Comparison of ENCODE assay signal across 8 mouse cellular contexts in the genomic region with DNA sequence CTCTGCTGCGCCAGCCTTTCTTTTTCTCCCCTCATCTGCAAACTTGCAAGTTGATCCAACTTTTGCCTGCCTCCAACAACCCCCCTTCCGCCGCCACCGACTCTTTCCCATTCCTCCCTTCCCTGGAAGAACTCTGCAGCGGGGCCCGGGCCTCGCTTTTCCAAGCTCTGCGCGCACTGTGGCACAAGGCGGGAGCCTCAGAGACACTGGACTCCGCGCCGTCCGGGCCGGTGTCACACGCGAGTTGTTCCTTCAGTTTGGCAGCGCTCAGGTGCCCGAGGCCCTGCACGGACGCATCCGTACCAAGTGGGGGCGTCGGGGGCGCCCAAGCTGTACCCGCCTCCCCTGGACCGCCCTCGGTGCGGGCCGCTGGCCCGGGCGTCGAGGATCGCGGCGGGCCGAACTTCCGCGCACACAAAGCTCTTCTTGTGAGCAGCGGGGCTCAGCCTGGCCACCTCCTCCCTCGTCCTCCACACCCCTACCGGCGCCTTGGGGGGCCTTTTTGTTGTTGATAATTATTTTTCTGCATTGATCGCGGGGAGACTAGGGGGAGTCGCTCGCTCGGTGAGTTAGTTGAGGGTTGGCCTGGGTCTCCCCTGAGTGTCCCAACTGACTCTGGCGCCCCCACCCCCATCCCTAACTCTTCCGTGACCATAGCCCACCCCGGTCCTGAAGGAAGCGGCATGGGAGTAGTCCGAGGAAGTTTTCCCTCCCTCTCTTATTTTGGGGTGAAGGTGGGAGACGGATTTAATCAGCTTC. TPM values are rescaled to one million over a fixed set of nuclear protein-coding genes. Genes with fewer than 3 reads are reported as not detected.
DNase-seq lines count a peak whose midpoint lies in the region; ATAC-seq and TF ChIP-seq lines count a peak whose summit lies in the region.

No protein-coding gene starts in this region.

- peak overlapping the region; percentile 78 for H3K4me2 ChIP-seq in forebrain, postnatal 0 days (ENCODE audit: low read depth)
- peak overlapping the region; percentile 70 for H3K4me2 ChIP-seq in kidney, postnatal 0 days (ENCODE audit: low read length)

- H3K36me3 ChIP-seq in forebrain, postnatal 0 days (ENCODE audit: insufficient read depth): peaks cover 8% of the 10 kb centered on the region
- H3K36me3 ChIP-seq in kidney, postnatal 0 days (ENCODE audit: insufficient read depth, low read length): peaks cover 16% of the 10 kb centered on the region; the same call in 1 of the 2 replicates

- intact Hi-C loops in left cerebral cortex, adult 2 months (cut with DNase I): no loop called here
- intact Hi-C loops in left cerebral cortex, postnatal 36 days (cut with DNase I): loop anchor here (2.0 kb wide), 1 partner anchor 17 kb away; no protein-coding TSS in a partner anchor

- 5% methylated on average over 54 of the region's 54 CpGs for WGBS in forebrain, postnatal 0 days
- WGBS in kidney, postnatal 0 days: 1% methylated on average over 53 of the region's 54 CpGs

- H3K9me3 ChIP-seq in forebrain, postnatal 0 days (ENCODE audit: low read length): no peaks in the 10 kb centered on the region
- no peaks in the 10 kb centered on the region for H3K9me3 ChIP-seq in kidney, postnatal 0 days (replicated peaks; ENCODE audit: low read length)

- no peak for DNase-seq in left cerebral cortex, adult 2 months (ENCODE audit: extremely low spot score in 1 of 2, low spot score in 2 of 2)
- DNase-seq in left cerebral cortex, postnatal 36 days (ENCODE audit: low spot score in 2 of 2): no peak
- DNase-seq in adrenal gland, postnatal 25 days: peak; percentile 64
- no peak for DNase-seq in forebrain, postnatal 0 days
- no peak for DNase-seq in kidney, postnatal 0 days (ENCODE audit: low spot score)
- DNase-seq in testis, postnatal 10 days (ENCODE audit: low spot score): peak; percentile 75
- DNase-seq in layer of hippocampus, adult 11-12 months (ENCODE audit: low spot score): no peak

- peak overlapping the region; percentile 61 for H3K9ac ChIP-seq in forebrain, postnatal 0 days
- H3K9ac ChIP-seq in kidney, postnatal 0 days (ENCODE audit: low read depth, low read length): peak overlapping the region; percentile 98

- H3K27me3 ChIP-seq in forebrain, postnatal 0 days (ENCODE audit: insufficient read depth, low read length): no peaks in the 10 kb centered on the region
- no peaks in the 10 kb centered on the region for H3K27me3 ChIP-seq in kidney, postnatal 0 days (ENCODE audit: insufficient read depth, low read length)

- ATAC-seq in forebrain, postnatal 0 days: peak; percentile 17; the same call in 1 of the 2 replicates
- ATAC-seq in kidney, postnatal 0 days (replicated peaks; ENCODE audit: low FRiP score, low read depth): peak; percentile 52
- ATAC-seq in megakaryocyte progenitor cell, adult 5-6 weeks (replicated peaks; ENCODE audit: poor library complexity): peak; percentile 36

- no peaks in the 10 kb centered on the region for H3K4me1 ChIP-seq in forebrain, postnatal 0 days (ENCODE audit: insufficient read depth)
- H3K4me1 ChIP-seq in kidney, postnatal 0 days (replicated peaks; ENCODE audit: insufficient read depth, low read length): peaks cover 27% of the 10 kb centered on the region

- no peak for TF ChIP-seq CTCF in left cerebral cortex, adult 2 months (IDR thresholded peaks at IDR 0.05)
- 0 out of 2 replicates have a peak, but pooled peaks have one; percentile 22 for TF ChIP-seq CTCF in forebrain, postnatal 0 days (IDR thresholded peaks at IDR 0.05; ENCODE audit: low read depth)
- no peak for TF ChIP-seq CTCF in kidney, postnatal 0 days (IDR thresholded peaks at IDR 0.05; ENCODE audit: low read depth)

- H3K27ac ChIP-seq in left cerebral cortex, adult 2 months: peak overlapping the region; percentile 59
- H3K27ac ChIP-seq in forebrain, postnatal 0 days (ENCODE audit: low read depth, low read length): peak overlapping the region; percentile 85
- H3K27ac ChIP-seq in kidney, postnatal 0 days: peak overlapping the region; percentile 97

- H3K4me3 ChIP-seq in left cerebral cortex, adult 2 months: peak overlapping the region; percentile 47
- H3K4me3 ChIP-seq in forebrain, postnatal 0 days (ENCODE audit: low read depth, low read length): peak overlapping the region; percentile 58
- H3K4me3 ChIP-seq in kidney, postnatal 0 days (replicated peaks; ENCODE audit: low read depth, low read length): peak overlapping the region; percentile 89

RNA-seq across cellular contexts. Expression of gene Mmp14, which starts 0.8 kb away (rescaled TPM):
- 10 to 100 TPM; 10.3 to 13.8 TPM for total RNA-seq in left cerebral cortex, adult 2 months (2021)
- 10 to 100 TPM in 1 of 2 experiments, 1 to 10 TPM in 1; 7.2 to 10.8 TPM for total RNA-seq in left cerebral cortex, postnatal 36 days (2021)
- 56.4 and 68.5 TPM in 2 replicates for total RNA-seq in adrenal gland, postnatal 25 days (2021)
- 29.0 and 40.7 TPM in 2 replicates for total RNA-seq in forebrain, postnatal 0 days (2014; rRNA removed)
- 32.5 and 39.1 TPM in 2 replicates for polyA plus RNA-seq in forebrain, postnatal 0 days (2015; fragmentation: Nextera tagmentation; extraction: Ambion mirVana)
- polyA plus RNA-seq in kidney, postnatal 0 days (2015; fragmentation: Nextera tagmentation; extraction: Ambion mirVana): 107 and 114 TPM in 2 replicates
- total RNA-seq in megakaryocyte progenitor cell, adult 5-6 weeks (2015): 2.1 and 4.5 TPM in 2 replicates
- total RNA-seq in megakaryocyte progenitor cell, adult 5-6 weeks (2017): 3.0 and 4.1 TPM in 2 replicates

RNA-seq across cellular contexts. Expression of gene Mrpl52, which starts 5.5 kb away (rescaled TPM):
- 10 to 100 TPM; 78.6 to 79.2 TPM for total RNA-seq in left cerebral cortex, adult 2 months (2021)
- total RNA-seq in left cerebral cortex, postnatal 36 days (2021): 10 to 100 TPM; 84.6 to 88.0 TPM
- 197 and 205 TPM in 2 replicates for total RNA-seq in adrenal gland, postnatal 25 days (2021)
- 151 and 217 TPM in 2 replicates for total RNA-seq in forebrain, postnatal 0 days (2014; rRNA removed)
- 277 and 336 TPM in 2 replicates for polyA plus RNA-seq in forebrain, postnatal 0 days (2015; fragmentation: Nextera tagmentation; extraction: Ambion mirVana)
- 357 and 408 TPM in 2 replicates for polyA plus RNA-seq in kidney, postnatal 0 days (2015; fragmentation: Nextera tagmentation; extraction: Ambion mirVana)
- 118 and 124 TPM in 2 replicates for total RNA-seq in megakaryocyte progenitor cell, adult 5-6 weeks (2015)
- total RNA-seq in megakaryocyte progenitor cell, adult 5-6 weeks (2017): 75.1 and 86.7 TPM in 2 replicates

RNA-seq across cellular contexts. Expression of gene Slc7a7, which starts 14.7 kb away (rescaled TPM):
- total RNA-seq in left cerebral cortex, adult 2 months (2021): 1 to 10 TPM; 1.6 to 3.4 TPM
- total RNA-seq in left cerebral cortex, postnatal 36 days (2021): 1 to 10 TPM; 1.9 TPM
- 5.4 and 5.9 TPM in 2 replicates for total RNA-seq in adrenal gland, postnatal 25 days (2021)
- 2.2 and 3.4 TPM in 2 replicates for total RNA-seq in forebrain, postnatal 0 days (2014; rRNA removed)
- 2.8 and 3.2 TPM in 2 replicates for polyA plus RNA-seq in forebrain, postnatal 0 days (2015; fragmentation: Nextera tagmentation; extraction: Ambion mirVana)
- polyA plus RNA-seq in kidney, postnatal 0 days (2015; fragmentation: Nextera tagmentation; extraction: Ambion mirVana): 27.8 and 36.4 TPM in 2 replicates
- 2.7 and 3.5 TPM in 2 replicates for total RNA-seq in megakaryocyte progenitor cell, adult 5-6 weeks (2015)
- 5.4 and 6.4 TPM in 2 replicates for total RNA-seq in megakaryocyte progenitor cell, adult 5-6 weeks (2017)

RNA-seq across cellular contexts. Expression of gene Lrp10, which starts 31.7 kb away (rescaled TPM):
- total RNA-seq in left cerebral cortex, adult 2 months (2021): 10 to 100 TPM; 18.9 to 25.0 TPM
- total RNA-seq in left cerebral cortex, postnatal 36 days (2021): 10 to 100 TPM; 24.1 to 24.4 TPM
- total RNA-seq in adrenal gland, postnatal 25 days (2021): 109 and 130 TPM in 2 replicates
- total RNA-seq in forebrain, postnatal 0 days (2014; rRNA removed): 39.6 and 45.8 TPM in 2 replicates
- polyA plus RNA-seq in forebrain, postnatal 0 days (2015; fragmentation: Nextera tagmentation; extraction: Ambion mirVana): 38.0 and 38.5 TPM in 2 replicates
- 76.5 and 78.4 TPM in 2 replicates for polyA plus RNA-seq in kidney, postnatal 0 days (2015; fragmentation: Nextera tagmentation; extraction: Ambion mirVana)
- 23.5 and 25.0 TPM in 2 replicates for total RNA-seq in megakaryocyte progenitor cell, adult 5-6 weeks (2015)
- total RNA-seq in megakaryocyte progenitor cell, adult 5-6 weeks (2017): 27.4 and 37.2 TPM in 2 replicates

RNA-seq across cellular contexts. Expression of gene Rem2, which starts 43.6 kb away (rescaled TPM):
- 1 to 10 TPM; 3.2 to 7.2 TPM for total RNA-seq in left cerebral cortex, adult 2 months (2021)
- total RNA-seq in left cerebral cortex, postnatal 36 days (2021): 1 to 10 TPM; 7.0 to 7.7 TPM
- total RNA-seq in adrenal gland, postnatal 25 days (2021): 0.64 and 0.67 TPM in 2 replicates
- total RNA-seq in forebrain, postnatal 0 days (2014; rRNA removed): 25.5 and 31.0 TPM in 2 replicates
- polyA plus RNA-seq in forebrain, postnatal 0 days (2015; fragmentation: Nextera tagmentation; extraction: Ambion mirVana): 22.5 and 28.0 TPM in 2 replicates
- 4.3 and 4.4 TPM in 2 replicates for polyA plus RNA-seq in kidney, postnatal 0 days (2015; fragmentation: Nextera tagmentation; extraction: Ambion mirVana)
- 0.29 and 0.62 TPM in 2 replicates for total RNA-seq in megakaryocyte progenitor cell, adult 5-6 weeks (2015)
- total RNA-seq in megakaryocyte progenitor cell, adult 5-6 weeks (2017): 2.2 TPM in 1 of 2 replicates, not detected in the other

Comparison
In these comparisons a context has a peak if more than half of its experiments do, and no peak if none do; other contexts are left out.
1. DNase-seq: peak in adrenal gland, postnatal 25 days (single experiment) and testis, postnatal 10 days (single experiment); none in left cerebral cortex, adult 2 months (0 of 2), left cerebral cortex, postnatal 36 days (0 of 2), forebrain, postnatal 0 days (single experiment), kidney, postnatal 0 days (single experiment) and layer of hippocampus, adult 11-12 months (single experiment).
2. Peak in every context shown above with its lines, with median percentiles within 50 percentile points of each other: H3K27ac ChIP-seq, H3K4me3 ChIP-seq and ATAC-seq.